Mouse (Mus musculus) CH12F3 (cell line): ENCODE data around the gene Prkcz.

Source experiments
- in situ Hi-C: fragments of 300-500 bp; cut with MboI; formaldehyde crosslinking; loops from 2 replicates; pipeline ENCODE4 v1.14.3; 2020; ENCODE audit warnings: low sequenced_read_pairs

Gene Prkcz

DNA sequence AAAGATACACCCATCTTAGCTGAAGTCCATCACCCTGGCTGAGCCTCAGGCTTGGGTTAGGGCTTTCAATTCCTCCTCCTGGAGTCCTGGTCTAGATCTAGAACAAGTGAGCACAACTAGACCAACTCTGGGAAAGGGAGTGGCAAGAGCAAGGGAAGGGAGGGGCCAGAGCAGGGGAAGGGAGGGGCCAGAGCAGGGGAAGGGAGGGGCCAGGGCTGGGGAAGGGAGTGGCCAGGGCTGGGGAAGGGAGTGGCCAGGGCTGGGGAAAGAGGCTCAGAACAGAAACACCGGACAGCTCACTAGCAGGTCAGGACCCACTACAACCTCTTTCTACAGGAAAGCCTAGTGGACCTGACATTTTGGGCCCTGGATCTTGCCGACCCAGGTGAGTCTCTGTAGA is 42.9 kb downstream of the Prkcz start:
- in situ Hi-C loops: no loop called here

DNA sequence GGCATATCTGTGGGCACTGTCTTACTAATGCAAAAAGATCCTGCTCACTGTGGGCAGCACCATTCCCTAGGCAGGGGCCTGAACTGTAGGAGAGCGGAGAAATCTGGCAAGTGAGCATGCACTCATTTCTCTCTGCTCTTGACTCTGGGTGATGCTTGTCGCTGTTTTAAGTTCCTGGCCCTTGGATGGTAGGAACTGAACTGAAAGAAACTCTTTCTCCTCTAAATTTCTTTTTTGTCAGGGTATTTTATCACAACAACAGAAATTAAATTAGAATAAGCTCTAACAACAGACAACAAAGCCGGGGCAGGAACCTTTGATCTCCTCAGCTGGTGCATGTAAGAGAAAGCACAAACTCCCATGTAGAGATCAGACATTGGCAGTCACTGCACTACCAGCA is 46.1 kb downstream of the Prkcz start:
- in situ Hi-C loops: no loop called here

DNA sequence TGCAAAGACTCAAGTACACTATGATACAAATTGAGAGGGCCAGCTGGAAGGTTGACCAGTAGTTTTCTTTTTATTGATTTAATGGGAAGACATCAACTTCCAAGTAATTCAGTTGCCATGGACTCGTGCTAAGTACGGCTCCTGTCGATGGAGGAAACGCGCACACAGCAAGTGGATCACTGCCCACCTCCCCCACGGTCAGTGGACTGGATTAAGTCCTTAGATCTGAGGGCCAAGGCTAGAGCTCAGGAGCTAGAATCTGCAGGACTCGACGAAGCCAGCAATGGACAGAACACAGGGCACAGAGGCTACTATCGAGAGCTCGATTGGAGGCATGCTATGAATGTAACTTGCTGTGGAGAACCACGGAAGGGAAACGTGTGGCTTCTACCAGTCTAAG is 52.5 kb downstream of the Prkcz start:
- in situ Hi-C loops: no loop called here

DNA sequence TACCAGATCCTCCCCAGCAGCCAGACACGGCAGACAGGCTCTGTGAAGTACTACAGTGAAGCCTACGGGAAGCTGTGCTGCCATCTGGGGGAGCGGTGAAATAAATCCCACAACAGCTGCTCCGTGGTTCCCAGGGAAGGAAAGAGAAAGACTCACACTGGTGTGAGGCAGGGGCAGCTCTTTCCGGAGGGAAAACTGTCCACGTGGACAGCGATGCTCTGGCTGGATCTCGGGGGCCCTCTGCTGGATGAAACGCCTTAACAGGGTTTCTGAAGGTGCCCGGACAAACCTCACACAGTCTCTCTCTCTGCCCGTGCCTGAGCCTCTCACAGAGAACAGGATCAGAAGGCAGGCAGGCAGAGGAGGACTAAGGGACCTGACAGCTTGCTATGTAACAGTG is 53.1 kb downstream of the Prkcz start:
- in situ Hi-C loops: no loop called here

DNA sequence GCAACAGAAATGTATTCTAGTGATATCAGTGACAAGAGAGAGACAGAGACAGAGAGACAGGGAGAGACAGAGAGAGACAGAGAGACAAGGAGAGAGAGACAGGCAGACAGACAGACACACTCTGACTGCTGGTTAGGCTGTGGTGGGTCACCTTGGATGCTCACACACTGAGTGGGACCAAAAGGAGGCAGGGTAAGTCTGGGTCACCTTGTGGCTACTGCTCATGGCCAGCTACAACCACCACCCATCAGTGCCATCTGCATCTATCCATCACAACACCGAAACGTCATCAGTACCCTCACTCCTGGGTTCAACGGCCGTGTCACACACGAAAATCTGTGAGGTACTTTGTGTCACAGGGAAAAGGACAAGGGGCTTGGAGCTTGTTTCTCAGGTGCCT is 53.6 kb downstream of the Prkcz start:
- in situ Hi-C loops: no loop called here

DNA sequence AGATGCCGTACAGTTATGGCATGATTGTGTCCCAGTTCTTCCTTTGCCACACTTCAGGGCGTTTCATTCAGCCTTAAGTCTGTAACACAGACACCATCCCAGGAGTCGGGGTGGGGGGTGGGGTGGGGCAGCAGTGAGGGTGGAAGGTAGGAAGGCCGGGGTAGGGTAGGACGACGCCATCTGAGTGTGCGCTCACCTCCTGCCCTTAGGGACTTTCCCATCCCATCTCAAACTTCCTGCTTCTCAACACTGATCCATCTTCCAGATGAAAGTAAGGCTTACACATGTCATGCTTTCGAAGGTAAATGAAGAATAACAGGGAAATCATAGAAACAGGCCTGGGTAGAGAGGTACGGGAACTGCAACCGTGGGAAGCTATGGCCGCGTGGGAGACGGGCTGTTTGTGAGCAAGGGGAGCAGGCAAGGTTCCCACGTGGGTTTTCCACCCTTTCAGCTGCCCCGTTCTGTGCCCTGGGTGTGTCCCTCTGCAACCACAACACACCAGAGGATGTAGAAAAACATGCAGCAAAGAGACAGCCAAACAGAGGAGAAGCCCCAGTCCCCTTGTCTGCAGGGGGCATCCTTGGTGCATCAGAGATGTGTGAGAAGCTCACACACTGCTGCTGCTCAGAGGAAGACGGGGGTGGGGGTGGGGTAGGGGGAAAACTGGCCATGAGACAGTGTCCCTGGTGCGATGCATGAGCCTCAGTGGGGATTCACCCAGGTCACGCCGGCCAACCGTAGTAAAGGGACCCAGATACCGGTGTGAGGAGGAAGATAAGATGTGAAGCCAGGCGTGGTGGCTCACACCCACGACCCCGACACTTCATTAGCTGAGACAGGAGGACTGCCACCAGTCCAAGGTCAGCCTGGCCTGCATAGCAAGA is 54.6 kb downstream of the Prkcz start:
- in situ Hi-C loops: no loop called here

DNA sequence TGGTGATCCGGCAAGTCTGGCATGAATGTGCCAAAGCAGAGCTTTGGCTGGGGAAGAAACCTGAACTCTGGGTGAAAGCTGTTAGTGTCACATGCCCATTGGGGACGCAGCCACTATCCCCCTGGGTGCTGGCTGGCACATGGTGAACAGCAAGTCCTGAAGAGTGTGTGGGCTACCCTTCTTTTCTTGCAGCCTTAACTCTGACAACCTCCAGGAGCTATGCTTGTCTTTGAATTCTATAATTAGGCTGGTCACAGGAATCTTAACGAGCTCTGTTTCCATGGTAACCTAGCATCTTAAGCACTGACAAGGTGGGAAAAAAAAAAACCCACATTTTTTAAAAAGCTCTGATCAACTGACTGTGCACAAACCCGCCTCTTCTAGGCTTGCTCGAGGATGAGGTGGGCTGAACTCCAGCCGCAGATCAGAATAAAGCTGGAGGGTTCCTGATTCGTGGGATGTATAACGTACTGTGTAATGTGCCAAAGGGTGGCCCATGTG is 55.6 kb downstream of the Prkcz start:
- in situ Hi-C loops: no loop called here

DNA sequence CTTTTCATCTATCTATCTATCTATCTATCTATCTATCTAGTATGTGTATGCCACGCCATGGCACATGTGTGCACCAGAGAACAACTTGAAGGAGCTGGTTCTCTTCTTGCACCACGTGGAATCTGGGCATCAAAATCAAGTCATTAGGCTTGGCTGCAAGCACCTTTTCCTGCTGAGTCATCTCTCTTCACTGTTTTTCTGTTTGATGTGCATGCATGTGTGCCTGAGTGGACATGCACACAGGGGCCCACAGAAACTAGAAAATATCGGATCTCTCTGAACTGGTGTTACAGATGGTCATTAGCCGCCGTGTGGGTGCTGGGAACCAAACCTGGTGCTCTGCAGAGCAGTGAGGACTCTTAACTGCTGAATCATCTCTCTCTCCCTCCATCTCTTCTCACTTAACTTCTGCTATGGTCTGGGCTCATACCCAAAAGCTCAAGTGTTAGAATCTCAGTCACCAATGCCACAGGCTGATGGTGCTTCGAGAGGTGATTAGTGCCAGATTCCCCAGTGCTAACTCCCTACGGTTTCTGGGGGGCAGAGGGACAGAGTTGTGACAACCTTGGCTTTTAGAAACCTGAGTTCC is 56.6 kb downstream of the Prkcz start:
- in situ Hi-C loops: no loop called here

DNA sequence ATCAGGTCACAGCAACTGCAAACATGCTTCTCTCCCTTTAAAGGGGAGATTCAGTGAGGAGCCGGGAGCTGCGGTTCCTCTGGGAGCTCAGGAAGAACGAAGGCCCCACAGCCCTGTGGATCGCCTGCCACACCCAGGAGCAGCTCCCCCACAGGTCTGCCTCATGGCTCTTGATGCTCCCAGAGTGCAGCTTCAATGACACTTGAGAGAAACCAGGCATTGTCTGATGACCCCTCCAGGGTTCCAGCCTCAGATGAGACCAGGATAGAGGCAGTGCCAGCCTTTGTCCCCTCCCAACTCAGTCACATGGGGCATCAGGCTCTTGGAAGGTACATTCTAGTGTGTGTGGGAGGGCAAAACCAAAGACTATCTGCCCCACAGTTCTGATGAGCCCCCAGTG is 59.2 kb downstream of the Prkcz start:
- in situ Hi-C loops: no loop called here

DNA sequence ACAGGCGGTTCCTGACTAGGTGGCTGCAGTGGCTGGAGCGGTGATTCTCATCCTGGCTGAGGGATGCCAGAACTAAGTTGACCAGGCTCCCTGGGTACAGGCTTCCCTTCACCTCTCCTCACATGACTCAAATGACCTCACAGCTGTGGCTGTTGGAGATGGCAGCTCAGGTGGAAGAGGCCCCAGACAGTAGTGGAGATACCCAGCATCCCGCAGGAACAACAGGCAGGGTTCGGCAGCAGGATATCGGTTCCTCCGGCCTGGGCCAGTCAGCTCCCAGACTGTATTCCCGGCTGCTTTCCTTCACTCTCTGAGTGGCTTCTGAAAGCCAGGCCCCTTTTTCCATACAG is 60.1 kb downstream of the Prkcz start:
- in situ Hi-C loops: no loop called here

DNA sequence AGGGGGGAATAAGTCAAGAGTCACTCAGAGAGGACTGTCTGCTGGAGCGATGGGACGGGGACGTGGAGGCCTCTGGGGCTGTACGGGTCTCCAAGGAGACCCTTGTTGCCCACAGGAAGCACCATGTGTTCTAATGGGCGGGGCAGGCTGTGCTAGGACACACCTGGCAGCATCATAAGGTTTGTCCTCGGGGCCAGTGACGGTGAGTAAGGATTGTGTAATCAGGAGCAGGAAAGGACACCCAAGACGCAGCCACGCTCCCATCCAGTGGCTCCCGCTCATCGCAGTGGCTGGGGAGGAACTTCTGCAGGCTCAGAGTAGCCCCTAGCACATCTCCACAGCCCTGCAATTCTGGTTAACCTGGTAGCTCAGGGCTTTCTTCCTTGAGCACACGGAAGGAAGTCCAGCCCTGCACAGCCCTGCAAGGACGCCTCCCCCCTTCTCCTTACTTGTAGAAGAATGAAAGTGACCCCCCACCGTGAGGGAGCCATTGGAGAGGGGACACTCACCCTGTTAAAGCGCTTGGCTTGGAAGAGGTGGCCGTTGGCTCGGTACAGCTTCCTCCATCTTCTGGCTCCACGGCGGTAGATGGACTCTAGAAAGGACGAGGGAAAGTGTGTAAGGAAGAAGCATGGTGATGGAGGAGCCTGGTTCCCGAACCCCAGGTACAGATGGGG is 60.6 kb downstream of the Prkcz start:
- in situ Hi-C loops: no loop called here

DNA sequence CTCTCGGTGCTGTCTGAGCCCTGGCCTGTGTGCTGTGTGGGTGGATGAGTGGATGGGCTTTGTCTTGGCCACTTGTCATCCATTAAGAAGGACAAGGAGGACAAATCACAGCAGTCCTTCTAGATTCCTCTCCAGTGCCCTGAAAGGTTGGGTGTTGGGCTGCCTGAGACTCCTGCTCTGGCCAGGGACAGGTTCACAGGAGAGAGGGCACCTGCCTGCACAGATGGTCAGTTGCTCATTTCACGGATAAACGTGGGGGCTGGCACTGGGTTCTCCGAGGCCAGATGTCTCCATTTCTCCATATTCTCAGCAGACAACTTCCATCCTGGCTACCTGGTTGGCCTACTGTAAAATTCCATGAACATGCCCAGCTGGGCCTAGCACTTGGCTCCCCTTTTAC is 62.3 kb downstream of the Prkcz start:
- in situ Hi-C loops: no loop called here

DNA sequence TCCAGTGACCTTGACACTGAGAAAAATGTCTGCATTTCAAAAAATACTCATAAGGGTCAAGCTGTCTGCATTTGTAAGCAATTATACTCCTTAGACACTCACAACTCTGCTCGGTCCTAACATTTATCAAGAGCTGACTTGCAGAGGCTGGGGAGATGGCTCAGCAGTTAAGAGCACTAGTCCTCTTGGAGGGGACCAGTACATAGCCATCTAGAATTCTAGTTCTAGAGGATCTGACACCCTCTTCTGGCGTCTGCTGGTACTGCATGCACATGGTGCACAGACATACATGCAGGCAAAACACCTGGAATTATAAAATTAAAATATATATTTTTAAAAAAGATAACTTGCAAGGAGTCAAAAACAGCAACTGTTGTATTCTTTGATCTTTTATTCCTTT is 64.1 kb downstream of the Prkcz start:
- in situ Hi-C loops: no loop called here

DNA sequence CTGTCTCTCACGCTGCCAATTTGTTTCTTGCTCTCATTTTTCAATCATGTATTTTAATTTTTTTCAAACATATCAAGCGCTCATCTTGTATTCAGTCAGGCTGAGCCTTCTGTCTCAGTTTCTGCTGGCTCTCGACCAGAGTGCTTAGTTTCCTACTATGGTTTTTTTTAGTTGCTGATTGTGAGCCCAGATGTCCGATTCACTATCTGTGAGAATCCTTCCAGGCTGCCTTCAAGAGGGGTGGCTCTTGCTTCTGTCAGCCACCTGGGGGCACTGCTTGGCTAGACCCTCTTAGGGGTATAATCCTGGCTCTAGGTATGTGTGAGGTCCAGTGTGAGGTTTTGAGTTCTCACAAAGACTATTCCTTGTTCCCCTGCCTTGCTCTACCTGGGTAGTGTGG is 65.2 kb downstream of the Prkcz start:
- in situ Hi-C loops: no loop called here

DNA sequence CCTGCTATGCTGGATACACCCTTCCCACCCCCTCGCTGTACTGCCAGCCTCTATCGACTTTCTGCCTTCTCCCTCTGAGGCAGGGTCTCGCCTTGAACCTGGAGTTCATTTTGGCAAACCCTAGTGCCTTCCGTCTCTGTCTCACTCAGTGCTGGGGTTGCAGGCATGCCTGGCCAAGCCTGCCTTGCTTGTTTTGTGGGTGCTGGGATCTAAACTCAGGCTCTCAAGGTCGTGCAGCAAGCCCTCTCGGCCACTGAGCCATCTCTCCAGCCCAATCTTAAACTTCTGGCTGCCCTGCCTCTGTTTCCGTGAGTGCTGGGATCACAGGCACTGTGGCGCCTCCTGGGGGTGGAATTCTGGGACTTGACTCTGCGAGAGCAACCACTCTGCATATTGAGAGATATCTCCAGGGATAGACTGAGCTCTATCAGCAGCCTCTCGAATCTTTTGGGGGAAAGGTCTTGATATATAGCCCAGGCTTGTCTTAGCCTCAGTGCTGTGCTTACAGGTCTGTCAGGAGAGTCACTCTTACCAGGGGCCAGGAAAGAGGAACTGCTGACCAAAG is 66.1 kb downstream of the Prkcz start:
- in situ Hi-C loops: no loop called here

DNA sequence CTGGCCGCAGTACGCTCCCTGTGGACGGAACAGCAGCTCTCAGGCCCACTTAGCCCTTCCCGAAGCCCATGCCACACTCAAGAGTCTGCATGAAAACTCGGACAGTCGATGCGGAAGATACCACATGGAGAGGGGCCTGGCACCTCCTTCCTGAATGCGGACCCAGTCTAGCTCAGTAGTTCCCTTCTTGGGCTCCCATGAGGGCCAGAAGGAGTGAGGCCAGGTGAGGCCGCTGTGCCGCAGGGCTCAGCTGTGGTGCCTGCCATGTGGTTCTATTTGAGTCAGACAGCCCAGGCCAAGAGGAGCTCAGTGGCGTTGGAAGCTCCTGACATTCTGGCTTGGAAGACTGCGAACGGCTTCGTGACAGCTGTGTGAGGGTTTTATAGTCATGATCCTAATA is 66.8 kb downstream of the Prkcz start:
- in situ Hi-C loops: no loop called here

DNA sequence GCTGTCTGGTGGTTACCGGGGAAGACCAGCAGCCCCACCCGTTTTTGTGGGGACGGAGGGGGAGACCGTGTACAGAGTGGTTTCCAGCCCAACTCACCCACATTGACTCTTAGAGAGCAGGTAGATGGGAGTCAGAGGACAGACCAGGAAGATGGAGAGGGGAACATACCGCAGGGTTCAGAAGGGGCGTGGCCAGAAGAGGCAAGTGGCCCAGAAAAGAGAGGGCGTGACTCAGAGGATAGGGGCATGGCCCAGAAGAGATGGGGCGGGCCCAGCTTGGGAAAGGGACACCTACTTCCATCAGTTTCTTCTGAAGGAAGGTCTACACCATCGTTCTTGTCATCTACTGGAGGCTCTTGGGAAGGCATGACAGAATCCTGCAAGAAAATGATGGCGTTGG is 68.3 kb downstream of the Prkcz start:
- in situ Hi-C loops: no loop called here

DNA sequence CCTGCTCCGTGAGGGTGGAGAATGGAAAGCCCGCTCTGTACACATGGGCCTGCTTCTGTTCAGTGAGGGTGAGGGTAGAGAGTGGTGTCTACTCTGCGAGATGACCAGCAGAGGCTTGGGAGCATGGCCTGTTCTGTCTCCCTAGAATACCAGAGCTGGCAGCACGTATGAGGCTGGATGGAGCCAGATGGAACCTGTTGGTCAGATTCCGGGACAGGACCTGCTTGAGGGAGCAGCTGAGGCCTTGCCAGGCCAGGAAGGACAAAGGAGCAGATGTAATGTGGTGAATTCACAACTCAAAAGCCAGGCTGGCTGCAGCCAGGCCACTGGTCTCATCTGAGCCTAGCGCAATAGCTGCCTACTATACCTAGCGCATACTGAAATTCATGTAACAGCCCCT is 71.1 kb downstream of the Prkcz start:
- in situ Hi-C loops: no loop called here

DNA sequence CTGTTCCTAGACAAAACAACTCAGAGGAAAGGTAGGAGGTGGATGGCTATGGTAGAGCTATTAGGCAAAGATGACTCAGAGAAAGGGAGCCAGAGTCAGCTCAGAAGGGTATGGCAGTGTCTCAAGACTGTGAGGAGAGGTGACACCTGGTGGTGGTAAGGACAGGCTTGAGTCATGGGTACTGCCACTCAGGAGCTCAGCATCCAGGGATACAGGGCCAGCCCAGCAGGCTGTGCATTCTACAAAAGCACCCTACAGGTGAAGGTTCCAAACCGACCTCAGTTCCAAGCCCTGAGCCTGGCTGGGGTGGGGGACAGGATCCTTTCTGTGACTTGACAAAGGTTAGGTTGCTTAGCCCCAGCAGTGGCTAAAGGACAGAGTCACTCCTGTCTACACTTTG is 72.6 kb downstream of the Prkcz start:
- in situ Hi-C loops: no loop called here

DNA sequence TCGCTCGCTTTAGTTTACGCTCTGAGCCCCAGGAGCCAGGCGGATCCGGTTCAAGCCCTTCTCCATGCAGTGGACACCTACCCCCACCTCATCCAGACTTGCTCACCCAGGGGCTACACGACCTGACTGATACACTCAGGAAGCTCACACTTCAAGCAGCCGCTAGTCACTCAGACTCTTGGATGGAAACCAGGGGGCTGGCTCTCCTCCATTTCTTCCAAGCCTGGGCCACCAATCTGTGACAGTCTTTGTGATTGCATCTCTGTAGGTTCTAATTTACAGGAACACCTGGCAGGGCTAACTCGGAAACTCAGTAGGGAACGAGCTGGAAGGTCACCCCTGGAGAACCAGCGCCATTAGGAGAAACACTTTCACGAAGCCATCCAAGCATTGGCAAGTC is 73.4 kb downstream of the Prkcz start:
- in situ Hi-C loops: no loop called here

DNA sequence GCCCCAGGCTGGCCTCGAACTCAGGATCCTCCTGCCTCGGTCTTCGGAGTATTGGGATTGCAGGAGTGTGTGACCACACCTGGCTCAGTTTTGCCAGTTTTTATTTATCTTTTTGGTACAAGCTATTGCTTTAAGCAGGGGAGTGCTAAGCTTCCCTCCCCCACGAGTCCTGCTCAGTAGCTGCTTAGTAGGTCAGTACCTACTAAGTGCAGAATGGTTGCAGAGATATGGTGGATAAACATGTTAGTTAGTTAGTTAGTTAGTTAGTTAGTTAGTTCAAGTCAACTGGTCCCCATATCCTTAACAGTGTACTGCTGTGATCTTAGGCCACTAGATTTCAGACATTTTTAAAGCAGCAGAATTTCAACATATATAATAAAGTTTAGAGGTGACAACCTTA is 75.1 kb downstream of the Prkcz start:
- in situ Hi-C loops: no loop called here
